Mouse (Mus musculus): Measurements from ENCODE around the gene Snip1. TPM values are rescaled to one million over a fixed set of nuclear protein-coding genes. Genes with fewer than 3 reads are reported as not detected.

Snip1 gene
- polyA plus RNA-seq, 1 experiment from 2014 or later: 32.9 TPM

Other genes starting within 250 kb of the Snip1 start
- 36.1 and 40.5 TPM in 2 replicates for gene Yrdc, start 216.0 kb upstream of the Snip1 start, polyA plus RNA-seq (2015; fragmentation: Nextera tagmentation; extraction: Ambion mirVana)
- gene 1110065P20Rik, start 215.5 kb upstream of the Snip1 start, polyA plus RNA-seq (2015; fragmentation: Nextera tagmentation; extraction: Ambion mirVana): 58.2 and 59.0 TPM in 2 replicates
- 0.42 and 0.59 TPM in 2 replicates for gene Maneal, start 204.5 kb upstream of the Snip1 start, polyA plus RNA-seq (2015; fragmentation: Nextera tagmentation; extraction: Ambion mirVana)
- gene Epha10, start 185.8 kb upstream of the Snip1 start, polyA plus RNA-seq (2015; fragmentation: Nextera tagmentation; extraction: Ambion mirVana): not detected in 2 replicates
- 11.9 and 13.1 TPM in 2 replicates for gene 9930104L06Rik, start 129.6 kb upstream of the Snip1 start, polyA plus RNA-seq (2015; fragmentation: Nextera tagmentation; extraction: Ambion mirVana)
- gene Cdca8, start 127.4 kb upstream of the Snip1 start, polyA plus RNA-seq (2015; fragmentation: Nextera tagmentation; extraction: Ambion mirVana): 154 and 166 TPM in 2 replicates
- 7.4 and 9.5 TPM in 2 replicates for gene Rspo1, start 80.2 kb upstream of the Snip1 start, polyA plus RNA-seq (2015; fragmentation: Nextera tagmentation; extraction: Ambion mirVana)
- 70.9 and 78.3 TPM in 2 replicates for gene Gnl2, start 50.1 kb upstream of the Snip1 start, polyA plus RNA-seq (2015; fragmentation: Nextera tagmentation; extraction: Ambion mirVana)
- 1.7 and 2.0 TPM in 2 replicates for gene Dnali1, start 969 bp upstream of the Snip1 start, polyA plus RNA-seq (2015; fragmentation: Nextera tagmentation; extraction: Ambion mirVana)
- 52.3 and 53.4 TPM in 2 replicates for gene Meaf6, start 18.5 kb downstream of the Snip1 start, polyA plus RNA-seq (2015; fragmentation: Nextera tagmentation; extraction: Ambion mirVana)
- gene Zc3h12a, start 61.2 kb downstream of the Snip1 start, polyA plus RNA-seq (2015; fragmentation: Nextera tagmentation; extraction: Ambion mirVana): 0.57 and 0.60 TPM in 2 replicates

Measured in lung, embryonic 15.5 days (tissue).